Mouse (Mus musculus): Measurements from ENCODE around the gene Gm4567. TPM values are rescaled to one million over a fixed set of nuclear protein-coding genes. Genes with fewer than 3 reads are reported as not detected.

Gene Gm4567
- not detected for total RNA-seq (2023)

DNA sequence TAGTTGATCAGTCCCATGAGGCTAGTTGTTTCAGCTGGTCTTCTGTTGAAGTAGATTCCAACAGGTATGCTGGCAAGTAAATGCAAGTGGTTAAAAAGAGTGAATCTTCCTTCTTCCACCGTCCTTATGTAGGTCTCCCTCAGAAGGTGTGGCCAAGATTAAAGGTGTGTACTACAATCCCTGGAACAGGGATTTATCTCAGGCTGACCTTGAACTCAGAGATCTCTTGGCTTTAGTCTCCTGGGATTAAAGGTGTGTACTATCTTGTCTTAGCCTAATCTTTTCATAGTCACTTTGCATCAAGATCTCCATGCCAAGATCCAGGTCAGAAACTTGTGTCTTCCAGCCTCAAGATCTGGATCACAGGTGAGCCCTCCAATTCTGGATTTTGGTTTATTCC lies at the start of gene Gm4567:
TSS of gene Gm4567 (minus strand) at position 101 of the 400 bp plus-strand sequence.

DNA sequence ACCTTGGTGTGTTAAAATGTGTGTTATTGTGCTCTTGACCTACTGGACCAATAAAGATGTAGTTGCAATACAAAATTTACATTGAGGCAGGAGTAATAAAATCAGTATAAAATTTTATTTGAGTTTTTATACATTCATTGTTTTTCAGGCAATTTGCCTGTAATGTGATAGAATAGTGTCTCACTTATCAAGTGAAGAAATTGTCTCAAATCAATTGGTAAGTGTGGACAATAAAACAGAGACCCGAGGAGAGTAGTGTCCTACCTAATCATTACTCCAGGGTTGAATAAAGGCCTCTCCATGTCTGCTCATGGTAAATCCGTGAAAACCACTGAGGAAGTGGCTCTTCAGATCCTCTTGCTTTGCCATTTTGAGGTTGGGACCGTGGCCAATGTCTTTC lies 41.9 kb upstream of the Gm4567 start, which contains the start of gene Vmn1r157:
TSS of gene Vmn1r157 (plus strand) at position 301 of the 400 bp plus-strand sequence.

GRCm38 (mm10) chr7:22692217-22692616 lies 27.3 kb downstream of the Gm4567 start, which contains the start of gene Gm8693:
Gene Gm8693 (minus strand): TSS chr7:22692317.

Other genes with a start within 250 kb of the Gm4567 start
- not detected for gene Vmn1r151, start 220.0 kb downstream of the Gm4567 start, total RNA-seq (2023)
- gene Vmn1r152, start 196.7 kb downstream of the Gm4567 start, total RNA-seq (2023): not detected
- gene Gm8677, start 184.8 kb downstream of the Gm4567 start, total RNA-seq (2023): not detected
- gene Gm4201, start 154.4 kb downstream of the Gm4567 start, total RNA-seq (2023): not detected
- gene Gm4565, start 131.6 kb downstream of the Gm4567 start, total RNA-seq (2023): not detected
- gene Vmn1r155, start 61.7 kb downstream of the Gm4567 start, total RNA-seq (2023): not detected
- not detected for gene Gm8693, start 27.4 kb downstream of the Gm4567 start, total RNA-seq (2023)
- not detected for gene Vmn1r157, start 42.0 kb upstream of the Gm4567 start, total RNA-seq (2023)
- gene Vmn1r158, start 71.1 kb upstream of the Gm4567 start, total RNA-seq (2023): not detected
- not detected for gene Vmn1r159, start 123.9 kb upstream of the Gm4567 start, total RNA-seq (2023)
- not detected for gene Vmn1r160, start 151.5 kb upstream of the Gm4567 start, total RNA-seq (2023)

Data from T-cell, adult 66 days (primary cell).